13 mouse cellular contexts compared by ENCODE assay signal in the genomic region with DNA sequence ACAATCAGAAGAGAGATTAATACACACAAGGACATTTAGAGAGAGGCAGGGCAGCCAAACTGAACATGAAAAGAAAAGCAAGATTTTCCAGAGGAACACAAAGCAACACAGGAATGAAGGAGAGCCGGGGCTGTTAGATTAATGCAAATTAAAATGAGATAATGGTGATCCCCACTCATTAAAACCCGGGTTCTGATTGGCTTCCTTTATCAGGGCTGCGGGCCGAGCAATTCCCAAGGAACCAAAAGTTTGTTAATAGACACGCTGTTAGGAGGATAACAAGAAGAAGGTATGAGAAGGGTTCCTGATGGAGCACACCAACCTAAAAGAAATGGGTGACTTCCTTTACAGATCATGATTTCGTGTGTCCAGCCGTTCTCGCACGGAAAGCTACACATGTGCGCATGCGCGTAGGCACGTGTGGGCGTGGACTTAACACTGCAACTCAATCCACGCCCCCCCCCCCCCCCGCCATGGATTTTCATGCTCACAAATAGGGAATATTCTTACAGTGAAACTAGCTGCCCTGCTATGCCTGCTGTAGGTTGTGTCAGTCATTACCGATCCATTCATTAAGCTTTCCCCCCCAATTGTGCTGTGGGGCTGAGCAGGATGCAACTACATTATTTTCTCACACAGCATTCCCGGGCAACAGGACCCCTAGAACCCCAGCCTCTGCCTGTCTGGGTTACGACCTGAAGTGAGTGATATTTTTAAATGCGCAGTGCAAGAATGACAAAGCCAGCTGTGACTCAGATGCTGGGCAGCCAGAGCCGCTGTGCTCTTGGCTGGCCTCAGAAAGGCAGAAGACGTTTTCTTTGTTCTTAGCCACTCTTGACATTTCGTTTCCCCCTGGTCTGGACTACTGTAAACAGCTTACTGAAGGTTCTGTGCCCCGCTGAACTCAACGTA.
DNase-seq lines count a peak whose midpoint lies in the region; ATAC-seq and TF ChIP-seq lines count a peak whose summit lies in the region.
"Had no signal": no experiment of that assay in that cellular context is flagged by ENCODE, and none has a peak within 500 bp of the region (broad histone marks: within the 10 kb centered on the region; RNA-seq: fewer than 3 reads in every experiment).

No protein-coding gene starts in this region.

- H3K4me3 ChIP-seq in hindbrain, embryonic 15.5 days = no peak overlapping the region
- H3K4me3 ChIP-seq in hindbrain, embryonic 16.5 days (ENCODE audit: low read length) = no peak overlapping the region
- peak overlapping the region; percentile 43 for H3K4me3 ChIP-seq in layer of hippocampus, adult 2 months
- H3K4me3 ChIP-seq in midbrain, embryonic 15.5 days = no peak overlapping the region
- H3K4me3 ChIP-seq: heart, embryonic 15.5 days; megakaryocyte, embryonic 14.5 days; stomach, embryonic 15.5 days had no signal

- 0 out of 2 replicates have a peak overlapping the region, but pooled peaks have one; percentile 8 for H3K27ac ChIP-seq in hindbrain, embryonic 15.5 days (replicated peaks)
- H3K27ac ChIP-seq in hindbrain, embryonic 16.5 days (ENCODE audit: low read depth, low read length) = no peak overlapping the region
- H3K27ac ChIP-seq in layer of hippocampus, adult 2 months = peak overlapping the region; percentile 74
- peak overlapping the region; percentile 32; the same call in 1 of the 2 replicates for H3K27ac ChIP-seq in midbrain, embryonic 15.5 days
- H3K27ac ChIP-seq: heart, embryonic 15.5 days; stomach, embryonic 15.5 days had no signal

- H3K4me2 ChIP-seq in hindbrain, embryonic 15.5 days = no peak overlapping the region
- no peak overlapping the region for H3K4me2 ChIP-seq in hindbrain, embryonic 16.5 days (ENCODE audit: low read length)
- H3K4me2 ChIP-seq in midbrain, embryonic 15.5 days = no peak overlapping the region
- H3K4me2 ChIP-seq: heart, embryonic 15.5 days; stomach, embryonic 15.5 days had no signal

- DNase-seq in brain, embryonic 14.5 days (ENCODE audit: low read depth) = peak; percentile 90
- peak; percentile 48 to 62 for DNase-seq in layer of hippocampus, adult 2 months (ENCODE audit: low spot score in 2 of 2)
- DNase-seq in heart, postnatal 14 days = no peak
- DNase-seq in kidney, postnatal 25 days = no peak
- DNase-seq: B cell, adult 2 months; kidney, adult 11 months had no signal

- H3K9ac ChIP-seq in hindbrain, embryonic 15.5 days = no peak overlapping the region
- H3K9ac ChIP-seq in hindbrain, embryonic 16.5 days (ENCODE audit: low read depth, low read length) = no peak overlapping the region
- no peak overlapping the region for H3K9ac ChIP-seq in midbrain, embryonic 15.5 days
- H3K9ac ChIP-seq: heart, embryonic 15.5 days; stomach, embryonic 15.5 days had no signal

- intact Hi-C loops in heart, postnatal 14 days (cut with DNase I) = no loop called here

- peaks cover 24% of the 10 kb centered on the region for H3K4me1 ChIP-seq in hindbrain, embryonic 15.5 days (replicated peaks)
- H3K4me1 ChIP-seq in hindbrain, embryonic 16.5 days (ENCODE audit: control insufficient read depth, insufficient read depth, low read depth, low read length) = peaks cover 9% of the 10 kb centered on the region
- peaks cover 16% of the 10 kb centered on the region for H3K4me1 ChIP-seq in midbrain, embryonic 15.5 days
- H3K4me1 ChIP-seq: heart, embryonic 15.5 days; megakaryocyte, embryonic 14.5 days; stomach, embryonic 15.5 days had no signal

- H3K36me3 ChIP-seq in hindbrain, embryonic 15.5 days = no peaks in the 10 kb centered on the region
- H3K36me3 ChIP-seq in hindbrain, embryonic 16.5 days (ENCODE audit: control insufficient read depth, insufficient read depth, low read length) = no peaks in the 10 kb centered on the region
- H3K36me3 ChIP-seq in midbrain, embryonic 15.5 days (replicated peaks) = no peaks in the 10 kb centered on the region
- H3K36me3 ChIP-seq: heart, embryonic 15.5 days; stomach, embryonic 15.5 days had no signal

- H3K9me3 ChIP-seq in hindbrain, embryonic 15.5 days = no peaks in the 10 kb centered on the region
- no peaks in the 10 kb centered on the region for H3K9me3 ChIP-seq in hindbrain, embryonic 16.5 days (ENCODE audit: control insufficient read depth, low read length)
- H3K9me3 ChIP-seq in midbrain, embryonic 15.5 days = no peaks in the 10 kb centered on the region
- H3K9me3 ChIP-seq: heart, embryonic 15.5 days; stomach, embryonic 15.5 days had no signal

- no peak for ATAC-seq in hindbrain, embryonic 15.5 days (ENCODE audit: low FRiP score, low read depth)
- ATAC-seq in hindbrain, embryonic 16.5 days = no peak; the same call in 1 of the 2 replicates
- no peak for ATAC-seq in midbrain, embryonic 15.5 days (replicated peaks)
- no peak for ATAC-seq in activated CD4-positive, CD25-positive, alpha-beta regulatory T cell, adult 4 months

- no peak for TF ChIP-seq POLR2A in brain, embryonic 14.5 days (IDR thresholded peaks at IDR 0.05; ENCODE audit: borderline replicate concordance, extremely low read depth, insufficient read depth, insufficient read length, poor library complexity, severe bottlenecking)

- TF ChIP-seq CTCF in brain, embryonic 14.5 days (IDR thresholded peaks at IDR 0.05; ENCODE audit: borderline replicate concordance, extremely low read depth, insufficient read depth, insufficient read length) = no peak
- no peak for TF ChIP-seq CTCF in layer of hippocampus, adult 2 months (conservative IDR thresholded peaks at IDR 0.05)

- H3K27me3 ChIP-seq in hindbrain, embryonic 15.5 days = no peaks in the 10 kb centered on the region
- no peaks in the 10 kb centered on the region for H3K27me3 ChIP-seq in hindbrain, embryonic 16.5 days (replicated peaks; ENCODE audit: control insufficient read depth, insufficient read depth, low read length)
- H3K27me3 ChIP-seq in midbrain, embryonic 15.5 days (replicated peaks) = no peaks in the 10 kb centered on the region
- H3K27me3 ChIP-seq: heart, embryonic 15.5 days; megakaryocyte, embryonic 14.5 days; stomach, embryonic 15.5 days had no signal

- WGBS in hindbrain, embryonic 15.5 days = 75% methylated on average over 25 of the region's 25 CpGs
- 78% methylated on average over 25 of the region's 25 CpGs for whole genome bisulfite sequencing in hindbrain, embryonic 16.5 days
- WGBS in midbrain, embryonic 15.5 days = 72% methylated on average over 25 of the region's 25 CpGs

Comparison
In these comparisons a context has a peak if more than half of its experiments do, and no peak if none do; other contexts are left out.
1. DNase-seq: peak in brain, embryonic 14.5 days (single experiment) and layer of hippocampus, adult 2 months (2 of 2); none in heart, postnatal 14 days (0 of 2) and kidney, postnatal 25 days (0 of 2).